12 mouse cellular contexts compared by ENCODE assay signal in the genomic region with DNA sequence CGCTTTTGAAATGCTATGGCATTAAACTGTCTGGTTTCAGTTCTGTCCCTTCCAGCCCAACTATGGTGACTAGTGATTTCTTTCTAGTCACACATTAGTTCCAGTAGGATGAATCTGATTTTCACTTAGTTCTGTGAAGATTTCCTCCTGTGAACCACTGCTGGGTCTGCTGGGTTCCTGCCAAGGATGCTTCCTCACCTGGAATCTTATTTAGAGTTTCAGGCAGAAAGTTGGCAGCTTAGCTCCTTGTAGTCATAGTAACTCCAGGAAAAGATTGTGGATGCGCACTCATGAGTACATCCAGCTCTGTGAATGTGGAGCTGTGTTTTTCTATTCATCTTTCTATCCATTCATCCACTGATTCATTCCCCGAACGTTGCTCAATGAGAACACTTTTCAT.
DNase-seq lines count a peak whose midpoint lies in the region; ATAC-seq lines count a peak whose summit lies in the region.
"Had no signal": no experiment of that assay in that cellular context is flagged by ENCODE, and none has a peak within 500 bp of the region (broad histone marks: within the 10 kb centered on the region; RNA-seq: fewer than 3 reads in every experiment).

No protein-coding gene starts in this region.

- no peak overlapping the region for H3K4me2 ChIP-seq in hindbrain, embryonic 15.5 days
- H3K4me2 ChIP-seq: heart, embryonic 11.5 days; lung, embryonic 15.5 days had no signal

- H3K4me1 ChIP-seq in hindbrain, embryonic 15.5 days (replicated peaks) = no peaks in the 10 kb centered on the region
- H3K4me1 ChIP-seq in hindbrain, embryonic 10.5 days (replicated peaks) = no peaks in the 10 kb centered on the region
- H3K4me1 ChIP-seq: lung, embryonic 15.5 days had no signal

- no peak overlapping the region for H3K27ac ChIP-seq in hindbrain, embryonic 15.5 days (replicated peaks)
- H3K27ac ChIP-seq in hindbrain, embryonic 10.5 days = no peak overlapping the region
- H3K27ac ChIP-seq: lung, embryonic 15.5 days had no signal

- H3K36me3 ChIP-seq in hindbrain, embryonic 15.5 days = no peaks in the 10 kb centered on the region
- H3K36me3 ChIP-seq in hindbrain, embryonic 10.5 days = no peaks in the 10 kb centered on the region
- H3K36me3 ChIP-seq: lung, embryonic 15.5 days had no signal

- ATAC-seq in hindbrain, embryonic 15.5 days (ENCODE audit: low FRiP score, low read depth) = peak; percentile 59; the same call in 1 of the 2 replicates
- ATAC-seq in erythroblast, adult 5-6 weeks (replicated peaks; ENCODE audit: low FRiP score, poor library complexity, severe bottlenecking) = no peak

- no peak for DNase-seq in hindbrain, embryonic 10.5 days (ENCODE audit: low spot score)
- peak; percentile 18 for DNase-seq in Muller cell, postnatal 12 days (ENCODE audit: inconsistent ontology term)
- DNase-seq in brain, embryonic 18.5 days (ENCODE audit: low read depth, low spot score) = peak; percentile 30
- peak; percentile 49 for DNase-seq in right cerebral cortex, adult 18-20 months
- no peak for DNase-seq in testis, postnatal 14 days (ENCODE audit: low spot score)
- DNase-seq: embryo, embryonic 11 days; gastrocnemius, postnatal 25 days; thymus, postnatal 36 days had no signal

- H3K27me3 ChIP-seq in hindbrain, embryonic 15.5 days = no peaks in the 10 kb centered on the region
- no peaks in the 10 kb centered on the region for H3K27me3 ChIP-seq in hindbrain, embryonic 10.5 days (ENCODE audit: insufficient read depth, poor library complexity, severe bottlenecking)
- H3K27me3 ChIP-seq: lung, embryonic 15.5 days had no signal

- H3K9me3 ChIP-seq in hindbrain, embryonic 15.5 days = no peaks in the 10 kb centered on the region
- no peaks in the 10 kb centered on the region for H3K9me3 ChIP-seq in hindbrain, embryonic 10.5 days
- H3K9me3 ChIP-seq: lung, embryonic 15.5 days had no signal

- no peak overlapping the region for H3K9ac ChIP-seq in hindbrain, embryonic 15.5 days
- H3K9ac ChIP-seq: lung, embryonic 15.5 days had no signal

- no peak overlapping the region for H3K4me3 ChIP-seq in hindbrain, embryonic 15.5 days
- no peak overlapping the region for H3K4me3 ChIP-seq in hindbrain, embryonic 10.5 days
- H3K4me3 ChIP-seq: lung, embryonic 15.5 days had no signal

- WGBS in hindbrain, embryonic 15.5 days = 66% methylated on average over 4 of the region's 4 CpGs
- 91% methylated on average over 4 of the region's 4 CpGs for WGBS in hindbrain, embryonic 10.5 days

Comparison
In these comparisons a context has a peak if more than half of its experiments do, and no peak if none do; other contexts are left out.
1. DNase-seq: peak in Muller cell, postnatal 12 days (single experiment), brain, embryonic 18.5 days (single experiment) and right cerebral cortex, adult 18-20 months (single experiment); none in hindbrain, embryonic 10.5 days (single experiment) and testis, postnatal 14 days (single experiment).